Mouse (Mus musculus): Measurements from ENCODE around the gene Wdfy4.
A peak's percentile ranks its signal among the peaks of the same experiment; 100 is the strongest.

The Wdfy4 gene

DNA sequence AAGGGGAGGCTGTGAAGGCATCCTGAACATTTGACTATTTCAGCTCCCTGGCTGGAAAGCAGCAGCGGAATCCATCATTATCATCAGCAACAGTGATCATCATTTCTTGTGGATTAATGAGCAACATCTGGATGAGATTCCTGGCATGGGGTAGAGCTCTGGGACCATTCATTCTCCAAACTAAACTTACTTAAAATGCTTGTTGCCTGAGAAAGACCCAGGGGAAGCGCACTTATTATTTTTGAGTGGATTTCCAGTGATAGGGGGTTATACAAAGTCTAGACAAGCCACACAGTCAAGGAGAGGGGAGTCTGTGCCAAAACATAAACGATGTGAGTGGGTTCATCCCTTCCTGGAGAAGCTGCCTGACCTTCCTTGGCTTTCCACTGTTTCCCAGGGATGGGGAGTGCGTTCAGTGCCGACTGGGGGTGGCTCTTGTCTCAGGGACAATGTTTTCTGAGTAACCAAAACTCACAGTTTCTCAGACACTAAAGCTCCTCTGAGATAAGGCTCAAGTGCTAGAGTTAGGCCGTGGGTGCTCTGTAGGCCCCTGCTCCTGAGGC lies 201.1 kb downstream of the Wdfy4 start:
- DNase-seq (ENCODE audit: extremely low spot score), result no peak

DNA sequence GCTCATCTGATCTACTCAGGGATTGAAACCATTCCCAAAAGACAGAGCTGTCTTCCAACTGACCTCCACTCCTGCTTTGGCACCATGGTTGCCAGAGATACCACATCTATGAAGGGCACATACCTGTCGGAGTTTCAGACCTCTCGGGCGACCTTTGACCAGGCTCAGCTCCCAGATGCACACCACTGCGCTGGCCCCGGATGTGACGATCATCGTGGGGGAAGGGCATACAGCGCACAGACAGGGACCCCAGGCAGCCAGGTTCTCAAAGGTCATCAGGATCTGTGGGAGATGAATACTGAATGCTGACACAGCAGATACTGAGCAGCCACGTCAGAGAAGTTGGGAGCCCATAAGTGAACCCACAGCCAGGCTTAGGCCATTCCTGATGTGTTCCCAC lies 214.6 kb downstream of the Wdfy4 start:
- no peak for DNase-seq (ENCODE audit: extremely low spot score)

DNA sequence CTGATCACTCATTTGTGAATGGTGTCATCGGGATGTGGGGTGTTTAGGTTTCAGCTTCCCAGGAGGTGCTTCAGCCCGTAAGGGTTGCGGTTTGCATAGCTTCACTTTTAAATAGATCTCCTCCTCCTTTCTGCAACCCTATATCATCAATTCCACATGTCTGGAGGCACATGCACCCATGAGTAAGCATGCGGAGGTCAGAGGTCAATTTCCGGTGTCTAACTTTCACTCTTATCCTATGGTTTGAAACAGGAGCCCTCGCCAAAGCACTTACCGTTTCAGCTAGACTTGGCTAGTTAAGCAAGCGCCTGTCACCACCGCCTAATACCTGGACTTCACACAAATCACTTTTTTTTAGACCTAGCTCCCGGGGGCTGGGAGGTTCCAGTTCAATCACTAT lies 220.6 kb downstream of the Wdfy4 start:
- no peak for DNase-seq (ENCODE audit: extremely low spot score)

DNA sequence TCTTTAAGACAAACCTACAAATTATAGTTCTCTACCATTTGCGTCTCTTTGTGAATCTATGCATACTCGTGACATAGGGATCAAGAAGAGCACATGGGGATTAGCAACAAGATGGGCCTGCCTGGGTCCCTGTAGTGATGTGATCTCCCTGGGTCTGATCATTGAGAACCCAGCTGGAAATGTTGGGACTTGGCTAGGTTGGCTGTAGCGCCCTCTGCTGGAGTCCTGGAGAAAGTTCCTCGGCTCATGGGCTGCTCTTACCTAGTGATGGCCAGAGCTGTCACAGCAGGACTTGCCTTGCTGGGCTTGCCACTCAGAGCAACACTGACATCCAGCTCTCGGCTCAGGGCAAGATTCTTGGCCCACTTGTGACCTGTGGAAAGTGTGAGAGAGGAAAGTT lies 224.8 kb downstream of the Wdfy4 start:
- DNase-seq (ENCODE audit: extremely low spot score), result peak; percentile 62

DNA sequence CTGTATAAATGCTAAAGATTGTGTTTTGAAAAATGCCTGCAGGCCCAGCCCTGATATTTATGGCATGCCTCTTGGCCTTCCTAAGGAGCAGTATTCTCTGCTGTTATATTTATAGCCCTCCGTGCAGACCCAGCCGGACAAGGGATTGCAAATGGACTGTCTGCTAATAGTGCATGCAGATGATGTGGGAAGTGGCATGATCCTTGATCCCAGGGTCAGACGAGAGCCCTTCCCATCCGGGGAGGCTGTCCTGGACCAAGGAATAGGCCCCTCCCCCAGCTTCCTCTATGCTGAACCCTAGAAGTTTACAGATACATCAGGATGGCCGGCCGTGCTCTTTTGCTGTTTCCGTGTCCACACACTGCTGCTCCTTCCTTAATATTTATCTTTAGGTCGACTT lies 226.6 kb downstream of the Wdfy4 start:
- DNase-seq (ENCODE audit: extremely low spot score), result no peak

DNA sequence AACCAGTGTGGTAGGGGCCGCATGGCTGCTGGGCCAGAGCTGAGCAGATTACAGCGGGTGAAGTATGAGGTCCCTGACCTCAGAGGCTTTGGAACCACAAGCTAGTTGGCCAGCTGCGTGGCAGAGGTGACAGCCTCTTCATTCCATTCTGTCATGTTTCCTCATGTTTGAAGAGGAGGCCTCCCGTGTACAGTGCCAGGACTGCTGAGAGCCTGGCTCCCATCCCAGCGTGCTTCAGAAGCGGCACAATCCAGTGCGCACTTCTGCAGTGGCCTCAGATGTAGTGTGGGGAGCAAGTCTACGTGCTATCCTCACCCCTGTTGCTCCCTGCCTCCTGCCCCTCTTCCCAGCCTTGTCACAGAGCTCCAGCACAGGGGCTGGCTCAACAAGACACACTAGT lies 228.8 kb downstream of the Wdfy4 start:
- DNase-seq (ENCODE audit: extremely low spot score), result no peak

DNA sequence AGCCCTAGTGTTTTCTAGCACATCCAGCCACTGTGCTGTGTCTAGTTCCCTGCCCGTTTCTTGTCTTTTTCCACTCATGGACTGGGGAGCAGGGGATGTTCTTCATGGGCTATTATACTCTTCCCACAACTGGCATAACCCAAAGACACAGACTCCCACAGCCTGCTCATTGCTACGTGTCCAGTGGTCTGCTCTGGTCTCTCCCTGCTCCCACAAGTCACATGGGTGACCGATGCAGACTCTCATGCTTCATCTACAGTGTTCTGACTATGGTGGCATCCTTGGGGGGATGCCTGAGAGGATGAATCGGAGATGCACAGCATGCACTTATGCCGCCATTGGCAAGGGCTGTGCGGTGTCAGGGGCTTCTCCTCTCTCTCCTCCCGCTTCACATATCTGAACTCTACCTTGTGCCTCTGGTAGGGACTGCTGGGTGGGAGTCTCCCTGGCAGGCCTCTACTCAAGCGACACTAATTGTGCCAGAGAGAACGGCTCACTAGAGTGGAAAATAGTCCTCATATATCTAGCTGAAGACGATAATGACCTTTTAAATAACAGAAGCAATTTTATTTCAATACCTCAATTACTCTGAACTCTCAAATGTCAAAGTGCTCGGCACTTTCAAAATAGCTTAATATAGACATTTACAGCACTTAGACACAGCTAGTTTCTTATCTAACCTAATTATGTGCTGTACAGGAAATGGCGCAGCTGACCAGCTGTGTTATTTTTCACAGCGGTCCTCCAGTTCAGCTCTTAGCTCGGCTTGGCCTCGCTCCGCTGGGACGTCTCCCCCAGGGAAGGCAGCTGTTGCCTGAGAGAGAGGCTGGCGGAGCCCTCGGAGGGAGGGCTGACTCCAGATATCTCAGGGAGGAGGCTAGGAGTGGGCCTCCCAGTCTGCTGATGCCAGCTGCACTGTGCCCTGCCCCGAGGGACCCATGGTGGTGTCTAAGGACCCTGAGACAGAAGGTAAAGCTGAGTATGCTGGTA lies 234.7 kb downstream of the Wdfy4 start:
- no peak for DNase-seq (ENCODE audit: extremely low spot score)

DNA sequence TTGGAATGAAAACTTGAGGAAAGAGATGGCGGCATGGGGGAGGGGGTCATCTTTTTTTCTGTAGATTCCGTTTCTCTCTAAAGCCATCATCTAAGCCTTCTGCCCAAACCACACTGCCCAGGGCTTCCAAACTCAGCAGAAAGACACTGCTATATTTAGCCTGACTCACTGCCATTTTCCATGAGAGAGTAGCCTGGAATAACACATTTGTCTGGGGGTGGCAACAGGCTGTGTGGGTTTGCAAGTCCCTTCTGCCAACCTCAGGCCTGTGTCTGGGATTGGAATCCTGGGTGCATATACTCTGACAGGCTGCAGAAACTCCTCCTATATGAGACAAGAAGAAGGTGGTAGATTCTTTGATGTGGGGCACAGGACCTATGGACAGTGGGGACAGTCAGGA lies 237.8 kb downstream of the Wdfy4 start:
- DNase-seq (ENCODE audit: extremely low spot score), result no peak

DNA sequence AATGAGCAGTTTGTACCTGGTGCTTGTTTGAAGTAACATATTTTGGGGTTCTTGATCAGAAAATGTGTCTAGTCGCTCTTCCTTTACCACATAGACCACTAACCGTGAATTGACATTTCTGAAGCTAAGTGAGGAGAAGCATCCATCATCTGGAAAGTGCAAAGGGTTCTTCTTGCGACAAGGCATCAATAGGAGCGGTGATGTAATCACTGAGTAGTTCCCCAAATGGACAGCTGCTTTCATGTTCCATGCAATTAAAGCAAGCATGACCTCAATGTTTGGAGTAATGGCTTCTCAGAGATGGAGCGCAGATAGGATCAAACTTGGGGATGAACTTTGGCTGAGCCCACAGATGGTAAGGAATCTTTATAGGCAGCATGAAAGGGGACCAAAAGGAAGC lies 246.1 kb downstream of the Wdfy4 start:
- DNase-seq (ENCODE audit: extremely low spot score), result no peak

DNA sequence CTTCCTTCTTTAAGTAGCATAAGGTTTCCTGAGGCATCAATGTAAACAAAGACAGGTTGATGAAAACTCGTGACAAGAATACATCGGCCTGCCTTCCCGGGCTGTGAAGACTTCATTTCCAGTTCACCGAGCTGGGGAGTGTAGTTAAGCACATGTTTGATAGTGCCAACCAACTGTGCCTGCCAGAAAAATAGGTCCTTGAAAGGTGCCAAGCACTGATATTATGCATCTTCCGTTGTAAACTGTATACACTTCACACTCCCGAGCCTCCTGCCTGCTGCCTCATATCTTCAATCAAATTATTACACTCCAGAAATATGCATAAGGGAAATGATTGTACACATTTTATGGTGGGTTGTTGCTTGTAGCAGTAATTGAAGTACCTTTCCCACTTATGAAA lies 251.2 kb downstream of the Wdfy4 start:
- no peak for DNase-seq (ENCODE audit: extremely low spot score)

DNA sequence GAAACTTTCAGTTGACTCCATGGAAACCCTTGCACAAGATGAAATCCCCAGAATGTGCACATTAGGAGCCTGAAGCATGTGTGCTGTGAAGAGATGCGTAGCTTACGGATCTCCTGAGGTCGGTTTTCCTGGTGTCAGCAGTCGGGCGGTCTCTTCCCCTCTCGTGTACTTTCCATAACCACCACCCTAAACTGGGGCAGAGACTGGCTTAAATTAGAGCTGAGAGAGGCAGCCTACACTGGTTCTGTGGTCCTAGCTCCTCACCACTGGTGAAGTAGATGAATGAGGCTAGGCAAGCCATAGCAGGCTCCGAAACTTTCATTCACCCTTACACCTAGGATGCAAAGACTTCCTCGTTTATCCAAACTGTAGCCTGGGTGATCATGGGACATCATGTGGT lies 253.1 kb downstream of the Wdfy4 start:
- no peak for DNase-seq (ENCODE audit: extremely low spot score)

DNA sequence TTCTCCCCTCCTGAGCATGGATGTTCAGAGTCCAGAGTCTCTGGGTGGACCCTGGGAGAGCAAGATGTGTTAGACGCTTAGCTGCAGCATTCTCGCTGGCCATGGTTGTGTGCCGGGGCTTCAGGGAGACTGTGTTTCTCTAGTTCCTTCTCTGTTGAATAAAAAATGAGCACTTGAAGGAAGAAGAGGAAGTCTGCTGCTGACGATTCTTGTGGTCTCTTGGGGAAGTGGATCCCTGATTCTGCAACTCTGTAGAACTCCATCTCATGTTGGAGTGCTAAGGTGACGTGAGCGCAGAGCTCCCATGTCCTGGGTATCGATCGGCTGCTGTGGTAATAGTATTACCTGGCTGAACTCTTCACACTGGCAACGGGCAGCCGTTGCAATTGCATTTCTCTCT lies 253.6 kb downstream of the Wdfy4 start:
- DNase-seq (ENCODE audit: extremely low spot score), result no peak

DNA sequence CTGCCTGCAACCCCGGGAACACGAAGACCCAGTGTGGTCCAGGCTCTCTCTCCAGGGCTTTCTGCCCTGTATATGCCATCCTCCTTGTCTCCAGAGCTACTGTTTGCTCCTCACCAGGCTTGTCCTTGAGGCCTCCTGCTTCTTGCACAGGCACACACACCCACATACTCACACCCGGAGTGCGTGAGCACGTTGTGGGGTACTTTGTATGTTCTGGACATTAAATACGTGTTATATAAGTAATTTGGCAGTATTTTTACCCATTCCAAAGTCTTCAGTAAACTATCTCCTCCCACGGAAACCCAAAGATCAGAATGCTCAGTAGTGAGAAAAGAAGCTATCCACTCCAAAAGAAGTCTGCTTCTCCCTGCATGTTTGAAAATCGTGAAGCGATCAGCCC lies 261.4 kb downstream of the Wdfy4 start:
- no peak for DNase-seq (ENCODE audit: extremely low spot score)

DNA sequence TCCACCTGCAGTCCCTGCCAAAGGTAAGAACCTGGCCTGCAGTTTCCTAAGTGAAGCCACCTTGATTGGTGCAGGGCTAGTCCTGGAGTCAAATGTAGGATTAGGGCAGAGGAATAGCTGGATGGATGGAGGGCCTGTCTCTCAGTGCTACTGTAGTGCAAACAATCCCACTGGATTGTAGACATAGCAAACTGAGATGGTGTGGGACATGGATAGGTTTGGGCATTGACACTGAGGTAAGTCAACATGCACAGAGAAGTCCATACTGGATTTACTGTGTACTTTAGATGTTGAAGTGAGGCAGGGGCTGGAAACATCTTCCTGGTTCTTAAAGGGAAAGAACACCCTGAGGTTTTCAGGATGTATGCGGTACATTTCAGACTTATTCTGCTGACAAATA lies 267.4 kb downstream of the Wdfy4 start:
- no peak for DNase-seq (ENCODE audit: extremely low spot score)

DNA sequence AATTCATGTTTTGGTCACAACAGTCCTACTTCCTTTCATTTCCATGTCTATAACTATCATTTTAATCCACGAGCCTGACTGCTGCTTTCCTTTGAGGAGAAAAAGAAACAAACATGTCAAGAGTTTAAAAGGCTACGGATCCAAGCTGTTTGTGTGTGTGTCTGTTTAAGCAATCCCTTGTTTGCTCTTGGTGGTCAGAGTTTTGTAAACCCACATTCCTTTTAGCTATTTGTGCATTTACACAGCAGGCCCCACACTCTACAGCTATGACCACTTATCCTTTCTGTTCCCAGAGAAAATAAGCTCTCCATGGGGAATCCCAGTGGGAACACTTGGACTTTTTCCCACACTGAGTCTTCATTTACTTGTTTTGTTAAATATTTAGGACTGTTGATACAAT lies 269.9 kb downstream of the Wdfy4 start:
- no peak for DNase-seq (ENCODE audit: extremely low spot score)

DNA sequence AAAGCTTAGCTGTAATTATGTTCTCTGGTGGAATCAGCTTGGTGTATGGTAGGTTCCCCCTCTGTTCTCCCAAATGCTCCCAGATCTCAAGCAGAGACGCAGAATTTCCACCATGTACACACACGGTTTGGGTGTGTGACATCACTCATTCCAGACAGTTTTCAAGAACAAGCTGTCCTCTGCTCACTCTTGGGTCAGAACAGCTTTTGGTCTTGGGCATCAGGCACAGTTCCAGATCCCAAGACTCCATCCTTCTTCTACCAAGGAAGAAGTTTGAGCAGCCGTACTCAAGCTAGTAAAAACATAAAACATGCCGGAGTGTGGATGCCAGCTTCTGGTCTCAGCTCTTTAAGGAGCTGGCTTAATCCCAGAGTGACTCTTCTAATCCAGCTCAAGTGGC lies 274.1 kb downstream of the Wdfy4 start:
- no peak for DNase-seq (ENCODE audit: extremely low spot score)

Measured in embryo, embryonic 9.5 days (tissue).